Mouse (Mus musculus) liver, embryonic 13.5 days (tissue): Measurements from ENCODE around the gene Hpse2. TPM values are rescaled to one million over a fixed set of nuclear protein-coding genes. Genes with fewer than 3 reads are reported as not detected.
"Not testable (repeated sequence)": the region's sequence is repeated elsewhere in the genome, so short reads cannot be mapped to it uniquely, and the experiment has no call there.

Experiments
- ATAC-seq: fragments of 200-750 bp; cut with Nextera tagmentation; 2 replicates; pipeline ENCODE4 v1.8.0; 2017; ENCODE audit warnings: low read depth, mild to moderate bottlenecking, moderate number of reproducible peaks, moderate library complexity
- DNase-seq: peaks from one replicate; pipeline ENCODE4 v3.0.0; 2022
- H3K27ac ChIP-seq: fragments of 300-500 bp; sonication (generic); 2 replicates; pipeline ENCODE4 v1.5.1; 2015; ENCODE audit warnings: moderate library complexity, mild to moderate bottlenecking, inconsistent platforms
- H3K27me3 ChIP-seq: fragments of 300-500 bp; sonication (generic); 2 replicates; pipeline ENCODE4 v1.6.1; 2015; ENCODE audit warnings: mild to moderate bottlenecking, inconsistent platforms
- H3K36me3 ChIP-seq: fragments of 300-500 bp; sonication (generic); 2 replicates; pipeline ENCODE4 v1.6.1; 2015; ENCODE audit warnings: mild to moderate bottlenecking, inconsistent platforms
- H3K4me1 ChIP-seq: fragments of 300-500 bp; sonication (generic); replicated peaks from 2 replicates; pipeline ENCODE4 v1.6.1; 2015; ENCODE audit warnings: inconsistent platforms
- H3K4me2 ChIP-seq: fragments of 300-500 bp; sonication (generic); 2 replicates; pipeline ENCODE4 v1.6.1; 2015; ENCODE audit warnings: inconsistent platforms, mild to moderate bottlenecking, moderate library complexity
- H3K4me3 ChIP-seq: fragments of 300-500 bp; sonication (generic); replicated peaks from 2 replicates; pipeline ENCODE4 v1.5.1; 2015; ENCODE audit warnings: mild to moderate bottlenecking, inconsistent platforms
- H3K9ac ChIP-seq: fragments of 300-500 bp; sonication (generic); 2 replicates; pipeline ENCODE4 v1.6.1; 2015; ENCODE audit warnings: mild to moderate bottlenecking, inconsistent platforms
- H3K9me3 ChIP-seq: fragments of 300-500 bp; sonication (generic); replicated peaks from 2 replicates; pipeline ENCODE4 v1.6.1; 2016; ENCODE audit warnings: inconsistent platforms
- WGBS: fragments of 180-500 bp; shearing (Covaris S2); methylation state at CpG from one replicate; pipeline ENCODE4 v1.1.7; 2015; ENCODE audit not compliant: insufficient replicate concordance; 5-methylcytosine and 5-hydroxymethylcytosine counted together
- polyA plus RNA-seq: library from polyadenylated mRNA; unstranded; fragments of >200 nt; fragmentation: Nextera tagmentation; extraction: Ambion mirVana; gene quantifications from 2 replicates; pipeline ENCODE4 v1.2.1, GENCODE M21; 2015

Hpse2 gene
- polyA plus RNA-seq, 1 experiment from 2014 or later: 0.02 TPM

GRCm38 (mm10) chr19:42797866-42798265 is 590.3 kb downstream of the Hpse2 start:
- no peak for DNase-seq
- peaks cover 4% of the 10 kb centered on the region for H3K4me1 ChIP-seq
- no peak overlapping the region for H3K4me3 ChIP-seq
- H3K4me2 ChIP-seq: no peak overlapping the region
- no peak for ATAC-seq
- no peak overlapping the region for H3K9ac ChIP-seq
- peaks cover 22% of the 10 kb centered on the region for H3K27me3 ChIP-seq
- H3K36me3 ChIP-seq: no peaks in the 10 kb centered on the region
- no peaks in the 10 kb centered on the region for H3K9me3 ChIP-seq
- H3K27ac ChIP-seq: no peak overlapping the region
- 50% methylated on average over 2 of the region's 2 CpGs for WGBS

- ATAC-seq (no peak), DNase-seq (no peak)
- Histone ChIP-seq H3K4me2 (peak overlapping the region; percentile 62), H3K36me3 (no peaks in the 10 kb centered on the region), H3K9ac (no peak overlapping the region), H3K9me3 (no peaks in the 10 kb centered on the region), H3K4me3 (no peak overlapping the region), H3K27me3 (peaks cover 25% of the 10 kb centered on the region), H3K4me1 (peaks cover 4% of the 10 kb centered on the region), H3K27ac (no peak overlapping the region)
- WGBS: 37% methylated on average over 9 of the region's 9 CpGs
Observed at GRCm38 (mm10) chr19:42795801-42796200, 592.4 kb downstream of the Hpse2 start.

- H3K36me3 ChIP-seq: no peaks in the 10 kb centered on the region
- WGBS: 1% methylated on average over 31 of the region's 31 CpGs
- H3K4me2 ChIP-seq: peak overlapping the region; percentile 62
- H3K4me3 ChIP-seq: peak overlapping the region; percentile 37
- no peaks in the 10 kb centered on the region for H3K9me3 ChIP-seq
- DNase-seq (peak; percentile 60), ATAC-seq (no peak)
- H3K4me1 ChIP-seq: peaks cover 4% of the 10 kb centered on the region
- peak overlapping the region; percentile 22; the same call in 1 of the 2 replicates for H3K9ac ChIP-seq
- H3K27ac ChIP-seq: no peak overlapping the region
- H3K27me3 ChIP-seq: peaks cover 25% of the 10 kb centered on the region
Observed at GRCm38 (mm10) chr19:42794914-42795613, 593.1 kb downstream of the Hpse2 start.

GRCm38 (mm10) chr19:42788311-42788710 is 599.8 kb downstream of the Hpse2 start:
- no peak overlapping the region for H3K4me2 ChIP-seq
- DNase-seq (no peak), ATAC-seq (0 out of 2 replicates have a peak, but pooled peaks have one; percentile 29)
- 28% methylated on average over 5 of the region's 5 CpGs for WGBS
- no peaks in the 10 kb centered on the region for H3K36me3 ChIP-seq
- no peak overlapping the region for H3K9ac ChIP-seq
- H3K27me3 ChIP-seq: 0 out of 2 replicates have a peak, but pooled peaks cover 3% of the 10 kb centered on the region
- H3K27ac ChIP-seq: no peak overlapping the region
- no peaks in the 10 kb centered on the region for H3K9me3 ChIP-seq
- no peak overlapping the region for H3K4me3 ChIP-seq
- H3K4me1 ChIP-seq: peaks cover 27% of the 10 kb centered on the region

- 51% methylated on average over 8 of the region's 8 CpGs for WGBS
- Histone ChIP-seq H3K27ac (no peak overlapping the region), H3K9ac (no peak overlapping the region), H3K4me3 (no peak overlapping the region), H3K9me3 (no peaks in the 10 kb centered on the region), H3K4me1 (peaks cover 27% of the 10 kb centered on the region), H3K4me2 (no peak overlapping the region; the same call in 1 of the 2 replicates), H3K36me3 (no peaks in the 10 kb centered on the region), H3K27me3 (no peaks in the 10 kb centered on the region)
- DNase-seq (no peak), ATAC-seq (peak; percentile 54)
Observed at GRCm38 (mm10) chr19:42785562-42786220, 602.5 kb downstream of the Hpse2 start.

GRCm38 (mm10) chr19:42785129-42785528 is 603.0 kb downstream of the Hpse2 start:
- H3K4me3 ChIP-seq: no peak overlapping the region
- H3K4me2 ChIP-seq: no peak overlapping the region
- H3K36me3 ChIP-seq: no peaks in the 10 kb centered on the region
- peak; percentile 64 for ATAC-seq
- 18% methylated on average over 2 of the region's 2 CpGs for WGBS
- no peak overlapping the region for H3K9ac ChIP-seq
- H3K9me3 ChIP-seq: no peaks in the 10 kb centered on the region
- peaks cover 27% of the 10 kb centered on the region for H3K4me1 ChIP-seq
- no peak for DNase-seq
- H3K27ac ChIP-seq: no peak overlapping the region
- no peaks in the 10 kb centered on the region for H3K27me3 ChIP-seq

GRCm38 (mm10) chr19:42780156-42780538 is 608.0 kb downstream of the Hpse2 start:
- Histone ChIP-seq H3K4me2 (peak overlapping the region; percentile 81), H3K4me3 (peak overlapping the region; percentile 71), H3K4me1 (peaks cover 27% of the 10 kb centered on the region), H3K9ac (peak overlapping the region; percentile 75), H3K27ac (peak overlapping the region; percentile 70)
- not testable (repeated sequence) for H3K9me3 ChIP-seq, H3K27me3 ChIP-seq, DNase-seq, ATAC-seq, H3K36me3 ChIP-seq
- WGBS: 40% methylated on average over 7 of the region's 7 CpGs

GRCm38 (mm10) chr19:42779531-42780155 is 608.5 kb downstream of the Hpse2 start, which contains the start of gene Hps1:
Hps1 (minus strand) TSS chr19:42779978.
- DNase-seq: peak; percentile 88

GRCm38 (mm10) chr19:42777801-42778200 is 610.4 kb downstream of the Hpse2 start:
- H3K27ac ChIP-seq: no peak overlapping the region
- WGBS: 66% methylated on average over 5 of the region's 5 CpGs
- peak; percentile 28 for DNase-seq

More at GRCm38 (mm10) chr19:42779531-42780155, 608.5 kb downstream of the Hpse2 start, which contains the start of gene Hps1:
- Histone ChIP-seq H3K36me3 (no peaks in the 10 kb centered on the region), H3K4me3 (peak within 1 kb of the TSS; percentile 71), H3K4me1 (peaks cover 22% of the 10 kb centered on the region), H3K9me3 (no peaks in the 10 kb centered on the region), H3K9ac (peak within 1 kb of the TSS; percentile 75), H3K27me3 (no peaks in the 10 kb centered on the region), H3K4me2 (peak within 1 kb of the TSS; percentile 81), H3K27ac (peak within 1 kb of the TSS; percentile 70)
- ATAC-seq: peak; percentile 95
- under 1% methylated on average over 43 of the region's 43 CpGs for WGBS

GRCm38 (mm10) chr19:42776813-42777212 is 611.3 kb downstream of the Hpse2 start:
- ATAC-seq: no peak
- Histone ChIP-seq H3K27me3 (no peaks in the 10 kb centered on the region), H3K4me2 (no peak overlapping the region), H3K9ac (no peak overlapping the region), H3K27ac (no peak overlapping the region), H3K4me3 (no peak overlapping the region), H3K36me3 (no peaks in the 10 kb centered on the region; the same call in 1 of the 2 replicates), H3K4me1 (peaks cover 21% of the 10 kb centered on the region), H3K9me3 (no peaks in the 10 kb centered on the region)
- peak; percentile 33 for DNase-seq
- WGBS: 67% methylated on average over 1 of the region's 1 CpGs

More at GRCm38 (mm10) chr19:42777801-42778200, 610.4 kb downstream of the Hpse2 start:
- H3K9me3 ChIP-seq: no peaks in the 10 kb centered on the region
- no peak overlapping the region for H3K4me2 ChIP-seq
- H3K36me3 ChIP-seq: no peaks in the 10 kb centered on the region; the same call in 1 of the 2 replicates
- ATAC-seq: no peak
- H3K9ac ChIP-seq: no peak overlapping the region
- H3K4me1 ChIP-seq: peaks cover 21% of the 10 kb centered on the region
- no peak overlapping the region for H3K4me3 ChIP-seq
- no peaks in the 10 kb centered on the region for H3K27me3 ChIP-seq
